Mouse (Mus musculus) small intestine, adult 2 months (tissue): Measurements from ENCODE around the gene Padi2.

Experiments
- CTCF ChIP-seq: fragments of 200-500 bp; IDR thresholded peaks from 2 replicates; pipeline ENCODE4 v1.5.1; 2012; ENCODE audit warnings: low read depth, mild to moderate bottlenecking, control low read depth, inconsistent platforms, low read length, moderate library complexity, mixed read lengths; ENCODE audit not compliant: insufficient replicate concordance, insufficient read length; ENCODE audit errors: extremely low read depth
- POLR2A ChIP-seq: fragments of 200-500 bp; IDR thresholded peaks from 2 replicates; pipeline ENCODE4 v1.6.1; 2012; ENCODE audit warnings: low read depth, mild to moderate bottlenecking, control low read depth, inconsistent platforms, low read length, moderate library complexity

DNA sequence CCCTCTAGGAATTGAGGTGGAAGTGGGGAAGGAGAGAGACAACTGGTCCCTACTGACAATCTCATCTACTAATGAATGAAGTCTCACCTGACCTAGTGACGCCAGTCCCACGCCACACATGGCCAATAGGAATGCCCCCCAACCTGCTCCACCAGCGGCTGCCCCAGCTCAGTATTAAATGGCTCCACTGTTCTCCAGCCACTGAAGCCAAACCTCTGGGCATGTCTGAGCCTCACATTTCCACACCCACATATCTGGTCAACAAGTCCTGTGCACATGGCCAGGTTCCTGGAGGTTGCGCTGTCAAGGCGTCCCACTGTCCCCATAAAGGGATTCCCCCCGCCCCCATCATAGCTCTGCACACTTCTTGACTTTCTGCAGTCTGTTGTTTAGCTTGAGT, 78.4 kb downstream of the Padi2 start:
- TF ChIP-seq CTCF (no peak), POLR2A (no peak)
